Mouse (Mus musculus): ENCODE results near the gene Nynrin. TPM values are rescaled to one million over a fixed set of nuclear protein-coding genes. Genes with fewer than 3 reads are reported as not detected.

The Nynrin gene
- total and polyA plus RNA-seq, 3 experiments, result 3.0 to 5.6 (median 4.2) TPM

DNA sequence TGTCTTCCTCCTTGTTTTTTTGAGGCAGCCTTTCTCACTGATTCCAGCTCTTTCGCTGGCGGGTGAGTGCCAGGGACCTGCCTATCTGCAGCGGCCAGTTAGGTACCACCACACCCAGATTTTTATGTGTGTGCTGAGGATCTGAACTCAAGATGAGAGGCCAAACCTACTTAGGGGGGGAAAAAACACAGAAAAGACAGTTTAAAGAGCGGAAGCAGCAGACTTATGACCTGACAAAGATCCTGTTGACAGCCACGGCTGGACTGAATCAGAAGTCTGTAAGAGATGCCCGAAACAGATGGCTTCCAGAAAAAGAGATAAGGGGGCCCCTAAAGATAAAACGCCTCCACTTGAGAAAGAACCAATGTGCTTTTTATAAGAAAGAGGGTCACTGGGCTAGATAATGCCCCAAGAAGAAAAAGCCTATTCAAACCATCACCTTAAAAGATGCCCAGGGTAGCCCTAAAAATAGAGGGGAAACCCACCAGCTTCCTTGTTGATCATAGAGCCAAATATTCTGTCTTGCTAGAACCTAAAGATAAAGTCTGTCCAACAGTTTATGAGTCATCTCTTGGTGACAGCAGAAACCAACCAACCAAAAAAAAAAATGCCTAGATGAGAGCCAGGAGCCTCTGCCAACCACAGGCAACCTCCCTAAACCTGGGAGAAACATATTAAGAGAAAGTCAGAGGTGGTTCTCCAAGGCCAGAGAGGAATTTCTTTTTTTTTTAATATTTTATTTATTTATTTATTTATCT, 68.8 kb downstream of the Nynrin start:
- Histone ChIP-seq H3K4me3 (ENCODE audit: low read depth, low read length) (peak overlapping the region; percentile 35; the same call in 1 of the 2 replicates), H3K27me3 (ENCODE audit: insufficient read depth, low read length) (no peaks in the 10 kb centered on the region), H3K4me1 (ENCODE audit: insufficient read depth, low read depth, low read length) (peaks cover 89% of the 10 kb centered on the region), H3K36me3 (replicated peaks) (no peaks in the 10 kb centered on the region), H3K9me3 (replicated peaks) (no peaks in the 10 kb centered on the region)
- ATAC-seq (ENCODE audit: extremely low read depth, insufficient number of reproducible peaks, low FRiP score, poor library complexity, severe bottlenecking) (peak; percentile 85), DNase-seq (ENCODE audit: low spot score) (peak; percentile 68)
- TF ChIP-seq GATA1 (IDR thresholded peaks at IDR 0.05; ENCODE audit: borderline replicate concordance, low read length) (no peak), TAL1 (conservative IDR thresholded peaks at IDR 0.05; ENCODE audit: low read depth, low read length) (peak; percentile 91), GATA2 (IDR thresholded peaks at IDR 0.05; ENCODE audit: borderline replicate concordance, low read depth, low read length) (no peak), CTCF (IDR thresholded peaks at IDR 0.05; ENCODE audit: low read depth, low read length) (no peak), POLR2AphosphoS5 (IDR thresholded peaks at IDR 0.05; ENCODE audit: insufficient replicate concordance, low read depth, low read length) (no peak)

Other genes starting within 250 kb of the Nynrin start
Only the 20 nearest of the 30 such genes appear.
- 27.7 and 30.8 TPM in 2 replicates for gene Gmpr2, start 182.1 kb upstream of the Nynrin start, total RNA-seq (2014; fragmentation: Nextera tagmentation)
- gene Gmpr2, start 182.1 kb upstream of the Nynrin start, total RNA-seq (2017), result 40.5 and 42.7 TPM in 2 replicates
- 20.0 and 24.7 TPM in 2 replicates for gene Gmpr2, start 182.1 kb upstream of the Nynrin start, polyA plus RNA-seq (2012)
- 234 and 266 TPM in 2 replicates for gene Nedd8, start 181.9 kb upstream of the Nynrin start, total RNA-seq (2014; fragmentation: Nextera tagmentation)
- gene Nedd8, start 181.9 kb upstream of the Nynrin start, total RNA-seq (2017), result 488 and 566 TPM in 2 replicates
- 112 and 128 TPM in 2 replicates for gene Nedd8, start 181.9 kb upstream of the Nynrin start, polyA plus RNA-seq (2012)
- gene Tinf2, start 172.2 kb upstream of the Nynrin start, total RNA-seq (2014; fragmentation: Nextera tagmentation), result 51.4 and 55.1 TPM in 2 replicates
- 42.4 and 42.7 TPM in 2 replicates for gene Tinf2, start 172.2 kb upstream of the Nynrin start, total RNA-seq (2017)
- gene Tinf2, start 172.2 kb upstream of the Nynrin start, polyA plus RNA-seq (2012), result 41.7 and 44.2 TPM in 2 replicates
- gene Tgm1, start 140.1 kb upstream of the Nynrin start, total RNA-seq (2014; fragmentation: Nextera tagmentation), result 10.5 and 11.5 TPM in 2 replicates
- gene Tgm1, start 140.1 kb upstream of the Nynrin start, total RNA-seq (2017), result 11.7 and 13.1 TPM in 2 replicates
- 26.6 and 31.1 TPM in 2 replicates for gene Tgm1, start 140.1 kb upstream of the Nynrin start, polyA plus RNA-seq (2012)
- gene Rabggta, start 131.7 kb upstream of the Nynrin start, total RNA-seq (2014; fragmentation: Nextera tagmentation), result 11.9 and 12.4 TPM in 2 replicates
- 15.2 and 17.3 TPM in 2 replicates for gene Rabggta, start 131.7 kb upstream of the Nynrin start, total RNA-seq (2017)
- 19.3 and 27.6 TPM in 2 replicates for gene Rabggta, start 131.7 kb upstream of the Nynrin start, polyA plus RNA-seq (2012)
- 67.7 and 86.7 TPM in 2 replicates for gene Dhrs1, start 108.3 kb upstream of the Nynrin start, total RNA-seq (2014; fragmentation: Nextera tagmentation)
- 39.3 and 57.2 TPM in 2 replicates for gene Dhrs1, start 108.3 kb upstream of the Nynrin start, total RNA-seq (2017)
- 4.2 and 6.5 TPM in 2 replicates for gene Dhrs1, start 108.3 kb upstream of the Nynrin start, polyA plus RNA-seq (2012)
- gene Nop9, start 108.3 kb upstream of the Nynrin start, total RNA-seq (2014; fragmentation: Nextera tagmentation), result 23.0 and 32.6 TPM in 2 replicates
- gene Nop9, start 108.3 kb upstream of the Nynrin start, total RNA-seq (2017), result 22.3 and 23.5 TPM in 2 replicates
- gene Nop9, start 108.3 kb upstream of the Nynrin start, polyA plus RNA-seq (2012), result 45.5 and 56.5 TPM in 2 replicates
- gene Cideb, start 95.6 kb upstream of the Nynrin start, total RNA-seq (2014; fragmentation: Nextera tagmentation), result not detected in 2 replicates
- gene Cideb, start 95.6 kb upstream of the Nynrin start, total RNA-seq (2017), result 0.38 TPM in 1 of 2 replicates, not detected in the other
- not detected in 2 replicates for gene Cideb, start 95.6 kb upstream of the Nynrin start, polyA plus RNA-seq (2012)
- gene Ltb4r2, start 92.6 kb upstream of the Nynrin start, total RNA-seq (2014; fragmentation: Nextera tagmentation), result 0.44 TPM in 1 of 2 replicates, not detected in the other
- gene Ltb4r2, start 92.6 kb upstream of the Nynrin start, total RNA-seq (2017), result 0.11 and 0.12 TPM in 2 replicates
- 0.12 TPM in 1 of 2 replicates, not detected in the other for gene Ltb4r2, start 92.6 kb upstream of the Nynrin start, polyA plus RNA-seq (2012)
- 0.53 TPM in 1 of 2 replicates, not detected in the other for gene Ltb4r1, start 88.0 kb upstream of the Nynrin start, total RNA-seq (2014; fragmentation: Nextera tagmentation)
- 0.11 and 0.17 TPM in 2 replicates for gene Ltb4r1, start 88.0 kb upstream of the Nynrin start, total RNA-seq (2017)
- gene Ltb4r1, start 88.0 kb upstream of the Nynrin start, polyA plus RNA-seq (2012), result 1.0 and 1.2 TPM in 2 replicates
- gene Adcy4, start 69.9 kb upstream of the Nynrin start, total RNA-seq (2014; fragmentation: Nextera tagmentation), result not detected in 2 replicates
- gene Adcy4, start 69.9 kb upstream of the Nynrin start, total RNA-seq (2017), result 0.16 TPM in 1 of 2 replicates, not detected in the other
- gene Adcy4, start 69.9 kb upstream of the Nynrin start, polyA plus RNA-seq (2012), result 0.03 and 0.05 TPM in 2 replicates
- 0.53 TPM in 1 of 2 replicates, not detected in the other for gene Ripk3, start 65.1 kb upstream of the Nynrin start, total RNA-seq (2014; fragmentation: Nextera tagmentation)
- 0.23 and 0.27 TPM in 2 replicates for gene Ripk3, start 65.1 kb upstream of the Nynrin start, total RNA-seq (2017)
- 0.29 and 0.51 TPM in 2 replicates for gene Ripk3, start 65.1 kb upstream of the Nynrin start, polyA plus RNA-seq (2012)
- not detected in 2 replicates for gene Nfatc4, start 30.9 kb upstream of the Nynrin start, total RNA-seq (2014; fragmentation: Nextera tagmentation)
- 0.12 and 0.71 TPM in 2 replicates for gene Nfatc4, start 30.9 kb upstream of the Nynrin start, total RNA-seq (2017)
- 0.04 TPM in 1 of 2 replicates, not detected in the other for gene Nfatc4, start 30.9 kb upstream of the Nynrin start, polyA plus RNA-seq (2012)
- 0.53 TPM in 1 of 2 replicates, not detected in the other for gene Cbln3, start 30.4 kb downstream of the Nynrin start, total RNA-seq (2014; fragmentation: Nextera tagmentation)
- 0.58 and 0.66 TPM in 2 replicates for gene Cbln3, start 30.4 kb downstream of the Nynrin start, total RNA-seq (2017)
- gene Cbln3, start 30.4 kb downstream of the Nynrin start, polyA plus RNA-seq (2012), result 0.20 and 0.35 TPM in 2 replicates
- gene Khnyn, start 30.9 kb downstream of the Nynrin start, total RNA-seq (2014; fragmentation: Nextera tagmentation), result 25.6 and 29.4 TPM in 2 replicates
- gene Khnyn, start 30.9 kb downstream of the Nynrin start, total RNA-seq (2017), result 75.1 and 81.7 TPM in 2 replicates
- gene Khnyn, start 30.9 kb downstream of the Nynrin start, polyA plus RNA-seq (2012), result 12.6 and 15.5 TPM in 2 replicates
- not detected in 2 replicates for gene Sdr39u1, start 46.3 kb downstream of the Nynrin start, total RNA-seq (2014; fragmentation: Nextera tagmentation)
- 2.2 and 2.8 TPM in 2 replicates for gene Sdr39u1, start 46.3 kb downstream of the Nynrin start, total RNA-seq (2017)
- not detected in 2 replicates for gene Sdr39u1, start 46.3 kb downstream of the Nynrin start, polyA plus RNA-seq (2012)
- gene Cma1, start 90.7 kb downstream of the Nynrin start, total RNA-seq (2014; fragmentation: Nextera tagmentation), result not detected in 2 replicates
- 194 and 209 TPM in 2 replicates for gene Cma1, start 90.7 kb downstream of the Nynrin start, total RNA-seq (2017)
- not detected in 2 replicates for gene Cma1, start 90.7 kb downstream of the Nynrin start, polyA plus RNA-seq (2012)
- gene Cma2, start 97.0 kb downstream of the Nynrin start, total RNA-seq (2014; fragmentation: Nextera tagmentation), result not detected in 2 replicates
- gene Cma2, start 97.0 kb downstream of the Nynrin start, total RNA-seq (2017), result 0.87 and 1.2 TPM in 2 replicates
- gene Cma2, start 97.0 kb downstream of the Nynrin start, polyA plus RNA-seq (2012), result not detected in 2 replicates
- 13.1 and 16.6 TPM in 2 replicates for gene Mcpt1, start 164.0 kb downstream of the Nynrin start, total RNA-seq (2014; fragmentation: Nextera tagmentation)
- gene Mcpt1, start 164.0 kb downstream of the Nynrin start, total RNA-seq (2017), result 1.6 and 3.3 TPM in 2 replicates
- gene Mcpt1, start 164.0 kb downstream of the Nynrin start, polyA plus RNA-seq (2012), result 0.07 and 0.27 TPM in 2 replicates
- 1.1 TPM in 1 of 2 replicates, not detected in the other for gene Mcpt9, start 176.5 kb downstream of the Nynrin start, total RNA-seq (2014; fragmentation: Nextera tagmentation)
- gene Mcpt9, start 176.5 kb downstream of the Nynrin start, total RNA-seq (2017), result 0.05 TPM in 1 of 2 replicates, not detected in the other
- gene Mcpt9, start 176.5 kb downstream of the Nynrin start, polyA plus RNA-seq (2012), result not detected in 2 replicates